Comparison of ENCODE assay signal across 21 mouse cellular contexts in the genomic region with DNA sequence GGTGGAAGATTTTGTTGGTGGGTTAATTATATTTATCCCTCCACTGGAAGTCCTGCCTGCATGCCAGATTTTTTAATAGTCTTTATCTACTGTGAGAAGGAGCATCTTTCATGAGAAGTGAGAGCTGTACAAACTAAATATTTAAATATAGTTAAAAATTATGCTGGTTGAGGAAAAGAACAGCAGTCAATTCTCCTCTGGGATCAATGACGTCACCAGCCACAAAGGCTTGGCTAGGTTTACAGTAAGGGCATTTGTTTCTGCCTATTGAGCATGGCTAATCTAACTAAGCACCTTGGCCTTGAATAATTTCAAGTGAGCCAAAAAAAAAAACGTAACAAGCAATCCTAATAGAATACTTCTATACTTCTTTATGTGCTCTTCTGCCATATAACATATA.
DNase-seq lines count a peak whose midpoint lies in the region; ATAC-seq and TF ChIP-seq lines count a peak whose summit lies in the region.
"Had no signal": no experiment of that assay in that cellular context is flagged by ENCODE, and none has a peak within 500 bp of the region (broad histone marks: within the 10 kb centered on the region; RNA-seq: fewer than 3 reads in every experiment).

No protein-coding gene starts in this region.

- intact Hi-C loops in left cerebral cortex, postnatal 4 days (cut with DNase I): no loop called here
- intact Hi-C loops in left cerebral cortex, postnatal 14 days (cut with DNase I): no loop called here

- DNase-seq in embryonic facial prominence, embryonic 14.5 days (ENCODE audit: low spot score): peak; percentile 25
- no peak for DNase-seq in embryonic facial prominence, embryonic 10.5 days (ENCODE audit: low spot score)
- DNase-seq in left cerebral cortex, postnatal 4 days: peak; percentile 27
- no peak for DNase-seq in left cerebral cortex, postnatal 14 days (ENCODE audit: low spot score in 2 of 2)
- DNase-seq in Muller cell, postnatal 12 days (ENCODE audit: inconsistent ontology term): peak; percentile 82
- DNase-seq in brain, embryonic 14.5 days (ENCODE audit: low read depth): peak; percentile 78
- DNase-seq: adrenal gland, adult 2 months; adrenal gland, postnatal 25 days; cerebellum, adult 11 months; cerebellum, adult 9-11 months; embryo, embryonic 11 days; gastrocnemius, postnatal 10 days; heart, adult 18-20 months; heart, postnatal 10 days; heart, postnatal 4 days had no signal

- WGBS in embryonic facial prominence, embryonic 14.5 days: 65% methylated on average over 2 of the region's 2 CpGs
- WGBS in embryonic facial prominence, embryonic 10.5 days: 80% methylated on average over 2 of the region's 2 CpGs

- H3K4me1 ChIP-seq in embryonic facial prominence, embryonic 14.5 days (ENCODE audit: control insufficient read depth, insufficient read depth, low read length): no peaks in the 10 kb centered on the region
- H3K4me1 ChIP-seq in embryonic facial prominence, embryonic 10.5 days: no peaks in the 10 kb centered on the region
- H3K4me1 ChIP-seq: embryonic facial prominence, embryonic 12.5 days; heart, embryonic 10.5 days; hindbrain, embryonic 12.5 days; intestine, embryonic 15.5 days had no signal

- H3K36me3 ChIP-seq in embryonic facial prominence, embryonic 14.5 days (ENCODE audit: control insufficient read depth, insufficient read depth, low read length): no peaks in the 10 kb centered on the region
- H3K36me3 ChIP-seq in embryonic facial prominence, embryonic 10.5 days (replicated peaks): no peaks in the 10 kb centered on the region
- H3K36me3 ChIP-seq: embryonic facial prominence, embryonic 12.5 days; heart, embryonic 10.5 days; hindbrain, embryonic 12.5 days; intestine, embryonic 15.5 days had no signal

- no peaks in the 10 kb centered on the region for H3K27me3 ChIP-seq in embryonic facial prominence, embryonic 14.5 days (replicated peaks; ENCODE audit: control insufficient read depth, insufficient read depth, low read length)
- no peaks in the 10 kb centered on the region for H3K27me3 ChIP-seq in embryonic facial prominence, embryonic 10.5 days (replicated peaks; ENCODE audit: low read depth, poor library complexity, severe bottlenecking)
- H3K27me3 ChIP-seq: CH12.LX; embryonic facial prominence, embryonic 12.5 days; hindbrain, embryonic 12.5 days; intestine, embryonic 15.5 days had no signal

- no peak for ATAC-seq in embryonic facial prominence, embryonic 14.5 days (ENCODE audit: low read depth)
- ATAC-seq: forebrain, embryonic 16.5 days; intestine, embryonic 15.5 days had no signal

- no peak overlapping the region for H3K27ac ChIP-seq in embryonic facial prominence, embryonic 14.5 days (replicated peaks; ENCODE audit: low read depth, low read length)
- no peak overlapping the region for H3K27ac ChIP-seq in embryonic facial prominence, embryonic 10.5 days (replicated peaks)
- H3K27ac ChIP-seq: embryonic facial prominence, embryonic 12.5 days; heart, embryonic 10.5 days; hindbrain, embryonic 12.5 days; intestine, embryonic 15.5 days had no signal

- no peaks in the 10 kb centered on the region for H3K9me3 ChIP-seq in embryonic facial prominence, embryonic 14.5 days (ENCODE audit: control insufficient read depth, low read length)
- no peaks in the 10 kb centered on the region for H3K9me3 ChIP-seq in embryonic facial prominence, embryonic 10.5 days
- H3K9me3 ChIP-seq: embryonic facial prominence, embryonic 12.5 days; heart, embryonic 10.5 days; hindbrain, embryonic 12.5 days; intestine, embryonic 15.5 days had no signal

- TF ChIP-seq CTCF in brain, embryonic 14.5 days (IDR thresholded peaks at IDR 0.05; ENCODE audit: borderline replicate concordance, extremely low read depth, insufficient read depth, insufficient read length): no peak

- no peak overlapping the region for H3K4me3 ChIP-seq in embryonic facial prominence, embryonic 14.5 days (ENCODE audit: low read depth, low read length)
- no peak overlapping the region for H3K4me3 ChIP-seq in embryonic facial prominence, embryonic 10.5 days
- H3K4me3 ChIP-seq: embryonic facial prominence, embryonic 12.5 days; heart, embryonic 10.5 days; hindbrain, embryonic 12.5 days; intestine, embryonic 15.5 days had no signal

- TF ChIP-seq POLR2A in brain, embryonic 14.5 days (IDR thresholded peaks at IDR 0.05; ENCODE audit: borderline replicate concordance, extremely low read depth, insufficient read depth, insufficient read length, poor library complexity, severe bottlenecking): no peak

- H3K9ac ChIP-seq in embryonic facial prominence, embryonic 14.5 days (ENCODE audit: low read depth, low read length): no peak overlapping the region
- H3K9ac ChIP-seq: embryonic facial prominence, embryonic 12.5 days; hindbrain, embryonic 12.5 days; intestine, embryonic 15.5 days had no signal

- H3K4me2 ChIP-seq in embryonic facial prominence, embryonic 14.5 days (ENCODE audit: low read depth, low read length): no peak overlapping the region
- H3K4me2 ChIP-seq: embryonic facial prominence, embryonic 12.5 days; hindbrain, embryonic 12.5 days; intestine, embryonic 15.5 days had no signal

Comparison
In these comparisons a context has a peak if more than half of its experiments do, and no peak if none do; other contexts are left out.
1. DNase-seq: peak in embryonic facial prominence, embryonic 14.5 days (single experiment), left cerebral cortex, postnatal 4 days (single experiment), Muller cell, postnatal 12 days (single experiment) and brain, embryonic 14.5 days (single experiment); none in embryonic facial prominence, embryonic 10.5 days (single experiment) and left cerebral cortex, postnatal 14 days (0 of 2).